In genomic region chr17:32951441-32951840, GRCm38 (mm10) we compare ENCODE assay signal across 9 mouse cellular contexts. TPM values are rescaled to one million over a fixed set of nuclear protein-coding genes. Genes with fewer than 3 reads are reported as not detected.
A peak's percentile ranks its signal among the peaks of the same experiment; 100 is the strongest.
DNase-seq lines count a peak whose midpoint lies in the region; ATAC-seq and TF ChIP-seq lines count a peak whose summit lies in the region.
"Had no signal": no experiment of that assay in that cellular context is flagged by ENCODE, and none has a peak within 500 bp of the region (broad histone marks: within the 10 kb centered on the region; RNA-seq: fewer than 3 reads in every experiment).

No protein-coding gene starts in this region.

- no peak for TF ChIP-seq POLR2A in spleen, adult 2 months (IDR thresholded peaks at IDR 0.05; ENCODE audit: low read depth, low read length)

- WGBS in forebrain, embryonic 13.5 days = 35% methylated on average over 16 of the region's 16 CpGs
- WGBS in forebrain, embryonic 16.5 days = 35% methylated on average over 16 of the region's 16 CpGs
- WGBS in embryonic facial prominence, embryonic 11.5 days = 26% methylated on average over 16 of the region's 16 CpGs
- 24% methylated on average over 16 of the region's 16 CpGs for WGBS in spleen, adult 2 months

- intact Hi-C loops in heart, postnatal 36 days (cut with DNase I) = loop anchor here (1.0 to 5.0 kb wide), 6 partner anchors 47 to 423 kb away; no protein-coding TSS in a partner anchor
- intact Hi-C loops in left cerebral cortex, adult 2 months (cut with DNase I) = loop anchor here (2.0 to 10.0 kb wide), 3 partner anchors 217 to 424 kb away; no protein-coding TSS in a partner anchor

- H3K4me1 ChIP-seq in forebrain, embryonic 13.5 days = peaks cover 10% of the 10 kb centered on the region
- peaks cover 11% of the 10 kb centered on the region for H3K4me1 ChIP-seq in forebrain, embryonic 16.5 days (replicated peaks; ENCODE audit: control insufficient read depth, insufficient read depth, low read length)
- no peaks in the 10 kb centered on the region for H3K4me1 ChIP-seq in embryonic facial prominence, embryonic 11.5 days (ENCODE audit: control insufficient read depth, insufficient read depth, low read length)
- H3K4me1 ChIP-seq in spleen, adult 2 months (ENCODE audit: control insufficient read depth, insufficient read depth, insufficient read length) = peaks cover 9% of the 10 kb centered on the region

- H3K27me3 ChIP-seq in forebrain, embryonic 13.5 days = no peaks in the 10 kb centered on the region
- no peaks in the 10 kb centered on the region for H3K27me3 ChIP-seq in forebrain, embryonic 16.5 days (replicated peaks; ENCODE audit: control insufficient read depth, insufficient read depth, low read length)
- no peaks in the 10 kb centered on the region for H3K27me3 ChIP-seq in embryonic facial prominence, embryonic 11.5 days (ENCODE audit: control insufficient read depth, insufficient read depth, low read length)
- H3K27me3 ChIP-seq in spleen, adult 2 months (ENCODE audit: control insufficient read depth, insufficient read depth, low read length) = no peaks in the 10 kb centered on the region

- H3K9ac ChIP-seq in forebrain, embryonic 13.5 days = no peak overlapping the region
- no peak overlapping the region for H3K9ac ChIP-seq in forebrain, embryonic 16.5 days (replicated peaks; ENCODE audit: low read depth, low read length)
- no peak overlapping the region for H3K9ac ChIP-seq in embryonic facial prominence, embryonic 11.5 days (replicated peaks; ENCODE audit: low read length)

- no peaks in the 10 kb centered on the region for H3K9me3 ChIP-seq in forebrain, embryonic 13.5 days (replicated peaks)
- H3K9me3 ChIP-seq in forebrain, embryonic 16.5 days (ENCODE audit: control insufficient read depth, low read length) = no peaks in the 10 kb centered on the region
- H3K9me3 ChIP-seq in embryonic facial prominence, embryonic 11.5 days (replicated peaks; ENCODE audit: control insufficient read depth, low read length) = no peaks in the 10 kb centered on the region

- peak; percentile 91 to 93 for DNase-seq in adrenal gland, postnatal 36 days
- DNase-seq in embryonic facial prominence, embryonic 11.5 days (ENCODE audit: low spot score) = peak; percentile 74
- peak; percentile 83 to 91 for DNase-seq in heart, postnatal 36 days
- peak; percentile 77 to 86 for DNase-seq in left cerebral cortex, adult 2 months (ENCODE audit: extremely low spot score in 1 of 2, low spot score in 2 of 2)
- DNase-seq in mesoderm, embryonic 11.5 days (ENCODE audit: low read depth, low spot score) = peak; percentile 72
- peak in 1 of 2 experiments; percentile 81 for DNase-seq in spleen, adult 2 months (ENCODE audit: low read depth in 1 of 2, low spot score in 2 of 2)

- TF ChIP-seq CTCF in left cerebral cortex, adult 2 months (IDR thresholded peaks at IDR 0.05) = peak; percentile 78
- peak; percentile 84; the same call in 1 of the 2 replicates for TF ChIP-seq CTCF in spleen, adult 2 months (IDR thresholded peaks at IDR 0.05; ENCODE audit: extremely low read depth, insufficient read depth, insufficient read length, insufficient replicate concordance)

- no peak overlapping the region for H3K27ac ChIP-seq in forebrain, embryonic 13.5 days
- no peak overlapping the region for H3K27ac ChIP-seq in forebrain, embryonic 16.5 days (ENCODE audit: low read length)
- no peak overlapping the region for H3K27ac ChIP-seq in embryonic facial prominence, embryonic 11.5 days (replicated peaks; ENCODE audit: low read depth, low read length)
- no peak overlapping the region for H3K27ac ChIP-seq in left cerebral cortex, adult 2 months
- no peak overlapping the region for H3K27ac ChIP-seq in spleen, adult 2 months (ENCODE audit: insufficient read depth, low read length)

- H3K4me3 ChIP-seq in forebrain, embryonic 13.5 days = no peak overlapping the region
- H3K4me3 ChIP-seq in forebrain, embryonic 16.5 days (replicated peaks; ENCODE audit: low read length) = no peak overlapping the region
- H3K4me3 ChIP-seq in embryonic facial prominence, embryonic 11.5 days (ENCODE audit: low read depth, low read length) = no peak overlapping the region
- peak overlapping the region; percentile 21; the same call in 1 of the 2 replicates for H3K4me3 ChIP-seq in left cerebral cortex, adult 2 months
- H3K4me3 ChIP-seq in spleen, adult 2 months (ENCODE audit: extremely low read depth, insufficient read depth, insufficient read length) = no peak overlapping the region

- ATAC-seq in forebrain, embryonic 13.5 days = no peak
- ATAC-seq in forebrain, embryonic 16.5 days = no peak
- no peak for ATAC-seq in embryonic facial prominence, embryonic 11.5 days (replicated peaks; ENCODE audit: insufficient number of reproducible peaks, low FRiP score, low TSS enrichment, low read depth)

- H3K4me2 ChIP-seq in forebrain, embryonic 13.5 days = peak overlapping the region; percentile 17; the same call in 1 of the 2 replicates
- no peak overlapping the region for H3K4me2 ChIP-seq in forebrain, embryonic 16.5 days (ENCODE audit: low read length)
- no peak overlapping the region for H3K4me2 ChIP-seq in embryonic facial prominence, embryonic 11.5 days (ENCODE audit: low read depth, low read length)

- no peaks in the 10 kb centered on the region for H3K36me3 ChIP-seq in forebrain, embryonic 13.5 days (ENCODE audit: poor library complexity, severe bottlenecking)
- no peaks in the 10 kb centered on the region for H3K36me3 ChIP-seq in forebrain, embryonic 16.5 days (ENCODE audit: control insufficient read depth, insufficient read depth)
- no peaks in the 10 kb centered on the region for H3K36me3 ChIP-seq in embryonic facial prominence, embryonic 11.5 days (replicated peaks; ENCODE audit: control insufficient read depth, insufficient read depth, low read depth, low read length)
- no peaks in the 10 kb centered on the region for H3K36me3 ChIP-seq in spleen, adult 2 months (ENCODE audit: control insufficient read depth, insufficient read depth, low read length)

RNA-seq across cellular contexts. Expression of gene Cyp4f13, which starts 4.2 kb away (rescaled TPM):
- 5.6 and 6.0 TPM in 2 replicates for polyA plus RNA-seq in forebrain, embryonic 13.5 days (2015; fragmentation: Nextera tagmentation; extraction: Ambion mirVana)
- polyA plus RNA-seq in forebrain, embryonic 16.5 days (2015; fragmentation: Nextera tagmentation; extraction: Ambion mirVana) = 8.0 and 8.4 TPM in 2 replicates
- 10 to 100 TPM; 58.3 to 67.2 TPM for total RNA-seq in adrenal gland, postnatal 36 days (2021)
- polyA plus RNA-seq in embryonic facial prominence, embryonic 11.5 days (2014; fragmentation: Nextera tagmentation; extraction: Ambion mirVana) = 2.7 and 3.4 TPM in 2 replicates
- 10 to 100 TPM; 12.5 to 15.2 TPM for total RNA-seq in heart, postnatal 36 days (2021)
- total RNA-seq in left cerebral cortex, adult 2 months (2021) = 10 to 100 TPM; 16.8 to 20.7 TPM
- 35.7 and 42.7 TPM in 2 replicates for polyA plus RNA-seq in spleen, adult 2 months (2012; rRNA removed)

RNA-seq across cellular contexts. Expression of gene Zfp472, which starts 14.2 kb away (rescaled TPM):
- 11.4 and 12.5 TPM in 2 replicates for polyA plus RNA-seq in forebrain, embryonic 13.5 days (2015; fragmentation: Nextera tagmentation; extraction: Ambion mirVana)
- polyA plus RNA-seq in forebrain, embryonic 16.5 days (2015; fragmentation: Nextera tagmentation; extraction: Ambion mirVana) = 10.0 and 10.4 TPM in 2 replicates
- 1 to 10 TPM; 4.5 to 6.6 TPM for total RNA-seq in adrenal gland, postnatal 36 days (2021)
- polyA plus RNA-seq in embryonic facial prominence, embryonic 11.5 days (2014; fragmentation: Nextera tagmentation; extraction: Ambion mirVana) = 15.5 and 16.2 TPM in 2 replicates
- 1 to 10 TPM; 1.7 to 2.4 TPM for total RNA-seq in heart, postnatal 36 days (2021)
- 1 to 10 TPM; 4.5 to 6.0 TPM for total RNA-seq in left cerebral cortex, adult 2 months (2021)
- 0.54 and 0.81 TPM in 2 replicates for polyA plus RNA-seq in spleen, adult 2 months (2012; rRNA removed)

RNA-seq across cellular contexts. Expression of gene Cyp4f14, which starts 34.3 kb away (rescaled TPM):
- polyA plus RNA-seq in forebrain, embryonic 13.5 days (2015; fragmentation: Nextera tagmentation; extraction: Ambion mirVana) = not detected in 2 replicates
- 0.18 and 0.27 TPM in 2 replicates for polyA plus RNA-seq in forebrain, embryonic 16.5 days (2015; fragmentation: Nextera tagmentation; extraction: Ambion mirVana)
- total RNA-seq in adrenal gland, postnatal 36 days (2021) = 10 to 100 TPM in 1 of 2 experiments, 1 to 10 TPM in 1; 7.3 to 10.1 TPM
- not detected in 2 replicates for polyA plus RNA-seq in embryonic facial prominence, embryonic 11.5 days (2014; fragmentation: Nextera tagmentation; extraction: Ambion mirVana)
- total RNA-seq in heart, postnatal 36 days (2021) = not detected
- total RNA-seq in left cerebral cortex, adult 2 months (2021) = 1 to 10 TPM; 5.2 to 5.3 TPM
- 0.26 and 0.32 TPM in 2 replicates for polyA plus RNA-seq in spleen, adult 2 months (2012; rRNA removed)
- polyA plus RNA-seq: neural tube, embryonic 14.5 days had no signal

RNA-seq across cellular contexts. Expression of gene Zfp952, which starts 41.5 kb away (rescaled TPM):
- 19.1 and 20.4 TPM in 2 replicates for polyA plus RNA-seq in forebrain, embryonic 13.5 days (2015; fragmentation: Nextera tagmentation; extraction: Ambion mirVana)
- polyA plus RNA-seq in forebrain, embryonic 16.5 days (2015; fragmentation: Nextera tagmentation; extraction: Ambion mirVana) = 22.1 and 22.6 TPM in 2 replicates
- 10 to 100 TPM in 1 of 2 experiments, 1 to 10 TPM in 1; 9.6 to 10.7 TPM for total RNA-seq in adrenal gland, postnatal 36 days (2021)
- polyA plus RNA-seq in embryonic facial prominence, embryonic 11.5 days (2014; fragmentation: Nextera tagmentation; extraction: Ambion mirVana) = 16.6 and 17.3 TPM in 2 replicates
- 1 to 10 TPM; 5.9 to 7.1 TPM for total RNA-seq in heart, postnatal 36 days (2021)
- total RNA-seq in left cerebral cortex, adult 2 months (2021) = 10 to 100 TPM; 15.3 to 15.5 TPM
- polyA plus RNA-seq in spleen, adult 2 months (2012; rRNA removed) = 2.9 TPM in 2 replicates

RNA-seq across cellular contexts. Expression of gene Zfp870, which starts 60.0 kb away (rescaled TPM):
- polyA plus RNA-seq in forebrain, embryonic 13.5 days (2015; fragmentation: Nextera tagmentation; extraction: Ambion mirVana) = 6.1 and 7.8 TPM in 2 replicates
- 8.1 and 10.4 TPM in 2 replicates for polyA plus RNA-seq in forebrain, embryonic 16.5 days (2015; fragmentation: Nextera tagmentation; extraction: Ambion mirVana)
- total RNA-seq in adrenal gland, postnatal 36 days (2021) = 10 to 100 TPM in 1 of 2 experiments, 1 to 10 TPM in 1; 9.9 to 10.5 TPM
- polyA plus RNA-seq in embryonic facial prominence, embryonic 11.5 days (2014; fragmentation: Nextera tagmentation; extraction: Ambion mirVana) = 11.7 and 12.3 TPM in 2 replicates
- 1 to 10 TPM; 6.5 to 9.9 TPM for total RNA-seq in heart, postnatal 36 days (2021)
- total RNA-seq in left cerebral cortex, adult 2 months (2021) = 10 to 100 TPM in 1 of 2 experiments, 1 to 10 TPM in 1; 9.9 to 10.1 TPM
- polyA plus RNA-seq in spleen, adult 2 months (2012; rRNA removed) = 0.53 and 0.62 TPM in 2 replicates
